Mouse (Mus musculus): ENCODE data around the gene Acsl5.

Gene Acsl5

DNA sequence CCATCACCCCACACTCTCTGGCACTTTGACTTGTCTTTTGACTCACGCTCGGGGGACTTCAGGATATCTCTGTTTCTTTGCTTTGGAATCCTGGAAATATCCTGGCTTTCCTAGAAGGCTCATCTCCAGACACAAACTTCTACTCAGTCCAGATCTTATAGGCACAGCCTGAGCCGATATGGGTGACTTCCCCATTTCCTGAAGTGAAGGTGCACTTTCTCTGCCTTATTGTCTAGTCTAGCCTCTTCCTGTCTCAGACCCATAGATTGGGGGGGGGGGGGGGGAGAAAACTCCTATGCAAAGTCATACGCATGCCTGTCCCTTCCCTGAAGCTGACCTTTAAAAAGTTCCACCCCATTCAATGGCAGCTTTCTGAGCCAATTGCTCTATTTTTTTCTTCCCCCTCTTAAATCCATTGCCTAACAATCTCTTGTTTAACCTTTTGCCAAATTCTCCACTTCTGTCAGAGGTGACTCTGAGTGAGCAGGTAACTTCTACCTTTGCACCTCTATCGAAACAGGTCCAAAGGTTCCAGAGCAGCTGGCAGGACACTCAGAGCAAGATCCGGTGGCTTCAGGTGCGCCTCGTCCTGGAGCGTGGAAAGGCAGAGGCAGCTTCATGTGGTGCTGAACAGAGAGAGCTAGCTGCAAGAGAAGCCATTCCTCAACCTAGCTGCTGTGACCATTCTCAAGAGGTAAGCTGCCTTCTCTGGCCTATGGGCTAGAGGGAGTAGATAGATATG lies at the start of gene Acsl5:
TSS of gene Acsl5 (plus strand) at position 556 of the 742 bp plus-strand sequence.
- DNase-seq (ENCODE audit: low spot score), result no peak

DNA sequence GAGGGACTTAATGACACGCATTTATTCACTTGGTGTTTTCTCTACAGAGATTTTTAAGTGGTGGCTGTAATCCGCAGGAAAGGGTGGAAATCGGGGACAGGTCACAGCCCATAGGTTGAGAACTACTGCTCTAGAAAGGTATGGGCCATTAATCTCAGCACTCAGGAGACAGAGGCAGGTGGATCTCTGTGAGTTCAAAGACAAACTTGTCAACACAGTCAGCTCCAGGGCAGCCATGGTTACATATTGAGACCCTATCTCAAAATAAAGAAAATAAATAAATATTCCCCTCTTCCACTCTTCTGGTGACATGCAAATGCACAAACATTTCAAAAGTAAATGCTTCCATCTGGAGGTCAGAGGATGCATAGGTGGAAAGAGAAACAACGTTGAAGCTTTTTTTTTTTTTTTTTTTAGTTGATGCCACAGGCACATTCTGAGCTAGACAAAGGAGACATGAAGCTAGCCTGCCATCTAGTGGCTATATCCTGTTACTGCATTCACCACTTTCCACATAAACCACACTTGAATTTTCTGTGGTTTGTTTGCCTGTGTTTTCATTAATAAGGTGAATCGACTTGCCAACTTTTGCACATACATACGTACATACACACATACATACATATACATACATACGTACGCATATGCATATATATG lies 45.1 kb upstream of the Acsl5 start:
- no peak for DNase-seq (ENCODE audit: low spot score)

DNA sequence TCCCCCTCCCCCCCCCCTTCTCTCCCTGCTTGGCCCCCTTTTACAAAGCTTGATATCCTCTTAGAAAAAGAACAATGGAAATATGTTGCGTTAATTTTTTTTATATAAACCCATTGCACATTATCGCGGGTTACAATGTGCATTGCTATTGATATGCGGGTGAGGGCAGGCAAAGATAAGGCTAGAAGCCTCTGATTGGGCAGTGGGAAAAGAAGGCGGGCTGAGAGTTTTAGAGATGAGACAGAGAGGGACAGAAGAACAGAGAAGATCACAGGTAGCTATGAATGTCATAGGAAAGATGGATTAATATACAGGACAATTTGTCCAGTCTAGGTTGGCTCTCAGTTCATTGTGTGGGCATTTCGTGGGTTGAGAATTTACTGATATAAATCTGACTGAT lies 44.5 kb upstream of the Acsl5 start:
- DNase-seq (ENCODE audit: low spot score), result no peak

DNA sequence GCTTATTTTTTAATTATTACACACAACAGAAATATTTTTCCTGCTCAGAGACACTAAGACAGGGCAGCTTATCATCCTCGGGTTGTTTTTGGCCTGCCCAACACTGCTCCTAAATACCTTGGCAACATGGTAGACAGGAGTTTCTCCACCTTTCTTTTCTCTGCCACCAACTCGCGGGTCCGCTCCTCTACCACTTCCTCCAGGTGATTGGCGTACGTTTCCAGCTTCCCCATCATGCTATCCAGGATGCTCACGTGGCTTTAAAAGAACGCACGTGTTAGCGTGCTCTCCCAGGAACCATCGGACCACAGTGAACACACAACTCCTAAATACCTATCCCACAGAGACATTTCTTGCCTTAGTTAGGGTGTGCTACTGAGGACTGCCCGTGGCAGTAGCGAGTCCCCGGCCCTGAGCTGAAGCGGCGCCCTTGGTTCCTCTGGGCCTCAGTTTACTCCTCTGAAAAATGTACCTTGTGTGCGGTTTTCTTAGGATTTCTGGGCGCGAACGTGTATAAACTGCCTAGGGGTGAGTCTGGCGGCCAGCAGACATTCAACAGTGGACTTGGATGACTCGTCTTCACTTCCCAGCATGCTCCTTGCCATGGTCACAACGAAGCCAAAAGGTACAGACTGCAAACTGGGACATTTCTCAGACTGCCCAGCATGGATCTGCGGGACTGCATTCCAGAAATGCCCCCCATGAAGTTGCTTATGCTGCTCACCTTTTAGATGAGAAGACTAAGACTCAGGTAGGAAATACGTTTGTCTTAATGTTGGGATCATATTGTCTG lies 43.8 kb upstream of the Acsl5 start:
- no peak for DNase-seq (ENCODE audit: low spot score)

DNA sequence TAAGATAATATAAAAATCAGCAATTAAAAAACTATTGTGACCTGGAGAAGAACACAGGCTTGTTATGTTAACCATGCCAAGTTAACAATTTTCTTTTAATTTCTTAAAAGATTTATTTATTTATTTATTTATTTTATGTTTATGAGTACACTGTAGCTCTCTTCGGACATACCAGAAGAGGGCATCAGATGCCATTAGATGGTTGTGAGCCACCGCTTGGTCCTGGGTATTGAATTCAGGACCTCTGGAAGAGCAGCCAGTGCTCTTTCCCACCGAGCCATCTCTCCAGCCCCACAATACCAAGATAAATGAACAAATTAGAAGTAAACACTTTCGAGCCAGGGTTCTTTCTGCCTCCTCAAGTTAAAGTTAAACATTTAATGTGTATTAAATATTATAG lies 43.1 kb upstream of the Acsl5 start:
- DNase-seq (ENCODE audit: low spot score), result no peak

DNA sequence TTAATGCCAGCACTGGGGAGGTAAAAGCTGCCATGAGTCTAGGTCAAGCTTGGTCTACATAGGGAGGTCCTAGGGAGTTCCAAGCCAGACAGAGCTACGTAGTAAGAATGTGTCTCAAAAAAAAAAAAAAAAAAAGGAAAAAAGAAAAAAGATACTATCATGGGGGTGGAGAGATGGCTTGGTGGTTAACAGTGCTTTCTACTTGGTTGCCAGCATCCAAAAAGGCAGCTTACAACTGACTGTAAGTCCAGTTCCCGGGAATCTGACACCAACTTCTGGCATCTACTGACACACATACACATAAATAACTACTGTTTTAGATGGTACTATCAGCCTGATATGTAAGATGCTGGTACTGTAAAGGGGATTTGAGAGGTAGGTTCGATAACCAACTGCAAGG lies 42.7 kb upstream of the Acsl5 start:
- DNase-seq (ENCODE audit: low spot score), result no peak

DNA sequence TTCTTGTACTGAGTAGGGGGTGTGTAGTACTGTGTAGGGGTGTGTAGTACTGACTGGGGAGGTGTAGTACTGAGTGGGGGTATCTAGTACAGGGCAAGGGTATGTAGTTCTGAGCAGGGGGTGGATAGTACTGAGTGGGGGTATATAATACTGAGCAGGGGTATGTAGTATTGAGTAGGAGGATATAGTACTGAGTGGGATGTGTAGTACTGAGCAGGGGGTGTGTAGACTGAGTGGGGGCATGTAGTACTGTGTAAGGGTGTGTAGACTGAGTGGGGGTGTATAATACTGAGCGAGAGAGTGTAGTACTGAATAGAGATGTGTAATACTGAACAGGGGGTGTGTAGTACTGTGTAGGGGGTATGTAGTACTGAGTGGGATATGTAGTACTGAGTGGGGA lies 40.0 kb upstream of the Acsl5 start:
- no peak for DNase-seq (ENCODE audit: low spot score)

DNA sequence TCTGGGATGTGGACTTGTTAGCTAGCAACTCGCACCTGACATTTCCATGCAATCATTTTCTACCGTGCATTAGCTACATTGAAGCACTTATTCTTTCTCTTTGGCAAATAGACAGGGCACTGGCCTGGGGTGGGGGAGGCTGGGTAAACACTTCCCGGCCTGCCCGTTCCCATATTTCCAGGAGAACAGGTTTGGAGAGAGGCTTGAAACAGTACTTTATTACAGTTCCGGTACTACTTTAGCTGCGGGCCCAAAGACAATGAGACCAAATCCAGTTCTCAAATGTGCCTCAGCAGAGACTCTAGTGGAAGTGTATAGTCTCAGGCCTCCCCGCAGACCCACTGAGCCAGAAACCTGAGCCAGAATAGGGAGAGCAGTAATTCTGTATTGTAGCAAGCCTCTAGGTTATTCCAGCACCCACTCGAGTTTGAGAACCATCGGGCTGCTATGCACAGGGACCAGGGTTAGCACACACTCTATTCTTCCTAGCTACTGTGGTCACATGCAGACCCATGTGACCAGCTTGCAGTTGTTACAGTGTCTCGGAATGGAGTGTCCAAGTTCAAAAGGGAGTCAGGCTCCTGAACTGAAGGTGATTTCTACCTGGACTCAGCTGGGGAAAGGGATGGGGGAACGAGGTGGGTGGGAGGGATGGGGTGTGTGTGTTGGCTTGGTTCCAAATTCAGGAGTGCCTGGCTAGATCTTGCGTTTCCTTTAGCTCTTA lies 38.0 kb upstream of the Acsl5 start:
- DNase-seq (ENCODE audit: low spot score), result peak; percentile 38

DNA sequence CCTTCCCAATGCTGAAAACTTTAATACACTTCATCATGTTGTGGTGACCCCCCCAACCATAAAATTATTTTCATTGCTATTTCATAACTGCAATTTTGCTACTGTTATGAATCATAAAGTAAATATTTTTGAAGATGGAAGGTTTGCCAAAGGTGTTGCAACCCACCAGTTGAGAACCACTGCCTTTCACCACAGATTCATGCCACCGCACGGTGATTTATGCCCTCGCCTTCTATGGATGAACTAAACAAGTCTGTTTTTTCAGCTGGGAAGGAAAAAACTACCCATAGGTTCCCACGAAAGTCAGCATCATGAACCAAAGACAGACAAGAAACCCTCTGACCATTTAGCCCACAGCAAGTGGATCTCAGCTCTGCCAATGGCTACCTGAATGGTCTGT lies 34.9 kb upstream of the Acsl5 start:
- DNase-seq (ENCODE audit: low spot score), result no peak

DNA sequence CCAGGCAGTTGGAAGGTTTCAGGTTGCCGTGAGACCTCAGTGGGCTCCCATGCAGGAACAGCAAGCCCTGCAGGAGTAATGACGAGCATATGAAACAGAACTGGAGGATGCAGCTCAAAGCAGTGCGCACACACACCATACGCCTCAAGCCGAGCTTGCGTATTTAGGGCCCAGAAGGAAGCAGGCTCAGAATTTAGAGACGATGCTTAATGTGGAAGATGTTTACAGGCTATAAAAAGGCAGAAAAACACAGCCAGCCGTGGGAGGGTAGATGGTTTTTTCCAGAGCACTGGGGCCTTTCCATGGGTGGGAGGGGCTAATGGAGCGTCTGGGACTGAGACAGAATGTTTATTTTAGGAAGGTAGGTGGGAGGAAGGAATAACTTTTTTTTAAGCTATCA lies 34.4 kb upstream of the Acsl5 start:
- DNase-seq (ENCODE audit: low spot score), result no peak

DNA sequence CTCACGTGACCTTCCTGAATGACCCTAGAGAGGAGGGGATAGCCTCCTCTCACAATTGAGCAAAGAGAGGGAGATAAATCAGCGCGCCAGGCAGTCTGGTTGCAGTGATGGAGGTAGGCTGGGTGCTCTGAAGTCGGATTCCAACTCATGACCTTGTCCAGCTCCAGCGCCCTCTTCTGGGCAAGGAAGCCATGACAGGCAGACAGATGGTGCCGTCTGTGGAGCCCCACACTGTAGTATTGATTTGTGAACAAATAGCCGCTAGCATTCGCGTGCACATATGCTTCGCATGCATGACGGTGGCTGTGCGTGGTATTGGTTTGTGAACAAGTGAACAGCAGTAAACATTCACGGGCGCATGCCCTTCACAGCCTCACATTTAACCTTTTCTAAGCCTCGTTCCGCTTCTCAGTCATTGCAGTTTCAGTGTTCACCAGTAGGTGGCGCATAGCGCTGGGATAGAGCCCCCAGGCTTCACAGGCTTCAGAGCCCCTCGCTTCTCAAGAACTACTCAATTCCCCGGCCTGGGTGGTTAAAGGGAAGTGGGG lies 33.5 kb upstream of the Acsl5 start:
- peak; percentile 82 for DNase-seq (ENCODE audit: low spot score)

DNA sequence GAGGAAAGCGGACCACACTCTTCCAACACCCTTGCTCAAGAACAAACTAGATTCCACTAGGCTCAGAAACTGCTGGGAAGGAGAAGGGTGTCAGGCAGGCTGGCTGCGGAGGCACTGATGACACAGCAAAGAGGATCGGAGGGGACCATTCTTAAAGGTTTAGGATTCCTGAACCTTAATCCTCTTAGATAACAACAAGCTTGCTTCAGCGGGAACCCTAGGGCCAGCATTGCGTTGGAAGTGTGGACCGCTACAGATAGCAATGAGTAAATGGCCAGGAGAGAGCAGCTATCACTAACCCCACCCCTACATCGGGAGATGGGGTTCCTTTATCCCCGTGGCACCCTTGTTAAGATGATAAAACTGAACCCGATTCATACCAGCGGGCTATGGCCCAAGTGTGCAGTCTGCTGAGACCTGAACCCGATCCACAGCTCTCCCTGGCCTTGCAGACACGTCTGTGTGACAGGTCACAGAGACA lies 33.0 kb upstream of the Acsl5 start:
- no peak for DNase-seq (ENCODE audit: low spot score)

DNA sequence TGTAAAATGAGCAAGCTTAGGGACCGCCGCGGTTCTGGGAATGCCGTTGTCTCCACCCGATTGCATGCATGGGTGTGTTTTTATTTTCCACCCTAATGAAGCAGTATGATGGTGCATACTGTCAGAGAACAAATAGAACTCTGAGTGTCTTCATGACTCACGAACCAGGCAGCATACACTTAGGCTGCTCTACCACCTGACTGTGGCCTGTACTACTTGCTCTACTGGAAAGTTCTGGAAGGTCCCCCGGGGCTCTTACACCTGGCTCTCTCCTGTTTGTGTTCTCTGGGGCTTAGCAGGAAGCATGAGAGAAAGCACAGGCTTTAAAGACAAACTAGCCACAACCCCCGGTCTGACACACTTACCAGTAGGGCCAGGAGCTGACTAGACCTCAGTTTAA lies 32.4 kb upstream of the Acsl5 start:
- DNase-seq (ENCODE audit: low spot score), result no peak

DNA sequence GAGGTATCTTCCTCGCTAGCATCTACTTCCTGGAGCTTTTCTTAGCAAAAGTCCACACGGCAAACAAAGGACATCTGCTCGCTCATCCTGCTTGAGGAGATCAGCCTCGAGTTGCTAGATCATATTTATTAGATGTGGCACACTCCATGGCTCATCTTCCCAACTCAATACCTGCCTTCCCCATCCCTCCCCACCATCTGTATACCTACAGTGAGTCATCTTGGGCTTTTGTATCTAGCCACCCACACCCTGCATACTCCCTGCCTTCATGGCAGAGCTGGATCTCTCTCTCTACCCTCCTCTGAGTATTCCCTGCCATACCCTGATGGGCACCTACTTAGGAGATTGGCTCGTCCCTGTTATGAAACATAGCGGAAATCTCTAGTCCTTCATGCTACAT lies 30.5 kb upstream of the Acsl5 start:
- no peak for DNase-seq (ENCODE audit: low spot score)

DNA sequence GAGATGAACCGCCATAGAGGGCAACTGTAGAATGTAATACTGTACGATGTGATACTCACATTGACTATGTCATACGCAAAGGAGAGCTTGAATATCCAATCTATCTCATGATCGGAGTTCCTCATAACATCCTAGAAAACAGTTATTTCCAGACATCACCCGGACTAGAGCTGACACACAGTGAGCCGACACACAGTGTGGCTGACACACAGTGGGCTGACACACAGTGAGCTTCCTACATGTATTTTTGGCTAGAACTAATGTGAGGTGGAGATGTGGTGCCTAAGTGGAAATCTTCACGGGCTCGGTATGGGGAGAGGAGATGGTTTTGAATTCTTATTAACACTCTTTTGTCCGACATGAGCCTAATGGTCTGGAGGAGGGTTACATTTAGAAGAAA lies 29.5 kb upstream of the Acsl5 start:
- no peak for DNase-seq (ENCODE audit: low spot score)

DNA sequence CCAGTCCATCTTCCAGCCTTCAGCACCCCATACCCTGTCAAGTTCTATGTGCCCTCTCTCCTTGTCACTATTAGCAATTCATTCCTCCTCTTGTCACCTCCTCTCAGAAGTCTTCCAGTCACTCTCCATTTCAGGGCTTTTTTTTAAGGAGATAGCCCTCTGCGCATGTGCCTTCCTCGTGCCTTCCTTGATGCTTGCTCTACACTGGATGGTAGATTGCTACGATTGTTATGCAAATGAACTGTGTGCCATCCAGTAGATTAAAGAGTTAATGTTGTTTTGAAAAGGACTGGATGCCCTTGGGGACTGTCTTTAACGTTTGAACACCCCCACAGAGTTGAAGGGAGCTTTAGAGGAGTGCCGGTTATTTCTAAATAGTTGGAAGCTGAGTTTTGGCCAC lies 25.1 kb upstream of the Acsl5 start:
- no peak for DNase-seq (ENCODE audit: low spot score)

DNA sequence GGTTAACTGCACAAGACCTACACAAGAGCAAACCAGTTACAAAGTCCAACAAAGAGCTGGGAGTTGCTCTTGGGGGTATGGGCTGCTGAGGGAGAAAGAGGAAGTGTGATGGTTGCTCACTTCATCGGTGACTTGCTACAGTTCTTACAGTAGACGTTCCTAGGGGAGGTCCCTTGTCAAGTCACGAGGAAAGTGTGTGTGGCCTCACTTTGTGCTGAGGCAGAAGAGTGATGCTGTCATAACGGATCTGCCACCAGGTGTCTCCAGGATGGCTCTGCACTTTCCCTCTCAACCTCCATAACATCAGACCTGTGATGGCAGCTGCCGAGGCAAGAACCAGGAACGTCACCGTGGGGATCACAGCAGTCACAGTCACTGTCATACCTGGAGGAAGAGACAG lies 24.6 kb upstream of the Acsl5 start:
- DNase-seq (ENCODE audit: low spot score), result no peak

DNA sequence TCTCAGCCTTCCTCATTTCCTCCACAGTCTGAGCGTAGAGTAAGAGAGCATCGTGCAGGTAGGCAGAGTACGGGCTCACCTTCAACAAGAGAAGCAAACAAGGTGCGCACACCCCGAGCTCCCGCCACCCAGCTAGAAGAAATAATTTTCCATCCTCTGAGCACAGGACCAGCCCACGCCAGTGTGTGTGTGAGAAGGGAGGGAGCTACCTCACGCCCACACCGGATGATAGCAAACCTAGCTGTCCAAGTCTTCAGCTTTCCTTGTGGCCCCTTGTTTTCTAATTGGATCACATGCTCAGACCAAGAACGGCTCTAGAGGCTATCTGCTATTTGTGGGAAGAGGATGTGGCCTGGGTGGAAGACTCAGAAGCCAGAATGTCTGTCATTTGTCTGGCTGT lies 20.7 kb upstream of the Acsl5 start:
- DNase-seq (ENCODE audit: low spot score), result no peak

DNA sequence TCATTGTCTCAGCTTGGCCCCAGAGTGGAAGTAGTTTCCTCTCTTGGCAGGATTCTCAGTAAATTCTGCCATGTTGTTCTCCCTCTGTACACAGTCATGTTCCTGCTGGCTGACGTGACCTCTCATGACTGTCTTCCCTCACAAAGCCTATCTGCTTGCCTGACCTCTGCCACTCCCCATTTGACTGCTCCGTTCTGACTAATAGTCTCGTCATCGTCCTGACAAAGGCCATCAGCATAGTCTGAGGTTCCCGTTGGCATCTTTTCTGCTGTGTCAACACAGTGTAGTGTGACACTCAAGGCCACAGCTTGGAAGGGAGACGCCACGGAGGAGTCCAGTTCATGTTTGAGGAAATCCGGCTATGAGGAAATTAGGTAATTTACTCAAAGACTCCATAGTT lies 19.6 kb upstream of the Acsl5 start:
- no peak for DNase-seq (ENCODE audit: low spot score)

DNA sequence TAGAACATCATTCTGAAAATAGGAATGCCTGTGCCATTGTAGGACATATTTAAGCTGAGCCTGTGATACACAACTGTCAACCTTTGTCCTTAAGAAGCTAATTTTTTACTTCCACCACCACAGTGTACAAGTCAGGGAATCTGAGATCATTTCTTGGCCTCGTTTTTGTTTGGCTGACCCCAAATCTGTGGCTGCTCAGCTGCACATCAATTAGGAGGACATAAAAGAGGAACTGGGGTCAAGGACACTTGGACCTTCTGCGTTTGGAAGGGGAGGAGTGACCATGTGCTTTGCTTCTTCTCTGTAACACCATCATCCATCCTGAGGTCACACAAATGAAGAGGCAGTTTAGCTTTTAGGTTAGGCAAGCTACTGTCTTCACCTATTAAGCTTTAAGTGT lies 15.7 kb upstream of the Acsl5 start:
- no peak for DNase-seq (ENCODE audit: low spot score)

DNA sequence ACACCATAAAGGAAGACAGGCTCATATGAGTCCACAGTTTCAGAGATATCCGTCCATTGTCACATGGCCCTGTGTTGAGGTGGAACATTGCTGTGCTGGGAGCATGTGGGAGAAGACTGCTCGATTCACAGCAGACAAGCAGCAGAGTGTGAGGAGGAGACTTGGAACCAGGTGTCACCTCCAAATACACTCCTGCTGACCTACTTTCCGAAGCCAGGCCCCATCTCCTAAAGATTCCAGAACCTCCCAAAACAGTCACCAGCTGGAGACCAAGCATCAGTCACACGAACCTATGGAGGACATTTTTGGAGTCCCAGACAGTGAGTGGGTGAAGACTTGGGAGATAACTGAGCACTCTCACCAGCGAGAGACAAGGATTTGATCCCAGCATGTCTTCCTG lies 15.2 kb upstream of the Acsl5 start:
- DNase-seq (ENCODE audit: low spot score), result no peak

DNA sequence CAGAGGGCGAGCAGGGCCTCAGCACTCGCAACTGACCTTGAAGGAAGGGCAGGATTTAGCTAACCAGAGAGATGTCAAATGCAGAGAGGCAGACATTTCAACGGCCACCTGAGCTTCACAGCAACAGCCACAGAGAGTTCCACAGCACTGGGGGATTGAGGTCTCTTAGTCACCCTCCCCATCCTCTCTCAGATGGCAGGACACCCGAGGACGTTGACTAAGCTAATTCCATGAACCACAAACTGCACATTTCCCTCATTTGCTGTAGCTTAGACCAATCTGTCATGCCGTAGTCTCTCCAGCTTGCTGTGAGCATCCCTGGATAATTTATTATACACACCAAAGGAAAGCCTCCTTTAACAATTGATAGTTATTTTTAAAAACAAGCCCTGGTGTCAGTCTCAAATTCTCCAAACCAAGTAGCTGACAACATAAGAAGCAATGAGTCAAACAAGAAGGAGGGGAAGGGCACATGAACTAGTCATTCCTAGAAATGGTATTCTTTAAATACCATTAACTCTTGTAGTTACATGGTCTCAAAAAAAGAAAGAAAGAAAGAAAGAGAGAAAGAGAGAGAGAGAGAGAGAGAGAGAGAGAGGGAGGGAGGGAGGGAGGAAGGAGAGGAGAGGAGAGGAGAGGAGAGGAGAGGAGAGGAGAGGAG lies 11.8 kb upstream of the Acsl5 start:
- DNase-seq (ENCODE audit: low spot score), result no peak
